Mouse (Mus musculus) neutrophil, adult 59 days (primary cell): ENCODE results near the gene Ankrd37. TPM values are rescaled to one million over a fixed set of nuclear protein-coding genes. Genes with fewer than 3 reads are reported as not detected.

Experiments used
- total RNA-seq, 2 experiments: library from RNA; stranded (reverse); gene quantifications; 1 replicate in 1 of 2; 2 replicates in 1 of 2; pipeline ENCODE4 v1.2.4; 2023

The Ankrd37 gene
- 1 to 10 TPM; 1.5 to 2.2 TPM for total RNA-seq

DNA sequence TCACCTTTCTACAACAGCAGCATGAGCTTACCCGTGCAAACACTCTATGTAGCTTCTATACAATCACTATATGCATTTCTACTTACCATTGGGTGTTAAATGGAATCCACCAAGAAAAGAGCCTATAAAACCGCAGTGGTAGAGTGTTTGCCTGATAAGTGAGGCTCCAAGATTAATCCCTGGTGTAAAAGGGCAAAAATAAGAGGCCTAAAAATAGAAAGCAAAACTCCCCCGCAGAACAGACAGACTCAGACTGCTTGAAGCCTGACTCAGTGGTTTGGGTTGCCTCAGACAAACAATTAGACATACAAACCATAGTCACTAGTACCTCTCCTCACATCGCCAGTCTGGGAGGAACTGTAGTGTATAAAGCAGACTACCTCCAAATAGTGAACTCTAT lies at the start of gene Ankrd37:
Ankrd37 (minus strand) TSS at position 112 of the 400 bp plus-strand sequence.

GRCm38 (mm10) chr8:45999138-45999783 lies 6.2 kb downstream of the Ankrd37 start, which contains the start of gene Lrp2bp:
TSS of gene Lrp2bp (plus strand) at chr8:45999303.

DNA sequence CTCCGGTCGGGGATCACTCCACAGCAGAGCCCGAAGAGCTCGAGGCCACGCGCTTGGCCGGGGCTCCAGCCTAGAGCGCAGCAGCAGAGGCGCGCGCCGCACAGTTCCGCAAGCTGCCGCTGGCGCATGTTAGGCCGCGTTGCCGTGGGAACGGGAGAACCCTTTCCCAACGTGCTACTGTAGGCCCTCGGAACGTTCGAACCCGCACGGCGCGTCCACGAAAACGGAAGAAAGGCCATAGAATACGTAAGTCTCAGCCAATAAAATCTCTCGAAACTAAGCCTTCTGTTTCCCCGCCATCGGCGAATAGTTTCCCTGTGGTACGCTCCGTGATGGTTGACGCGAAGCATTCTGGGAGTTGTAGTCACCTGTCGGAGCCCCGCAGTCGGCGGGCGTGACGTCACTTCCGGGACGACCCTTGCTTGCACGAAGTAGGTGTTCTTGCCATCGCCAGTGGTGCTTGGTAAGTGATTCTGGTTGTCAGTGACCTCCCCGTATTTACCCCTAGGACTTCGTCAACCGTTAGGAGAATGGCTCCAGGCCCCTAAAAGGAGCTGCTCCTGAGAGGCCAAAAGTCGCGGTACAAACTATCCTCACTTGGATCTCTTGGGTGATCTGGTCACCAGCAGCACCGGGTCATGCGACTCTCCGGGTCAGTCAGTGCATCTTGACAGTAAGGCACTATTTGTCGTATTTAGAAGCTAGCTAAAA lies 30.2 kb downstream of the Ankrd37 start, which contains the start of the genes 1700029J07Rik and Ufsp2:
1700029J07Rik (minus strand) TSS at position 127 of the 711 bp plus-strand sequence.
Ufsp2 (plus strand) TSS at position 403 of the 711 bp plus-strand sequence.

Other genes starting within 250 kb of the Ankrd37 start
- gene Pdlim3, start 120.2 kb downstream of the Ankrd37 start, total RNA-seq, result under 1 TPM; 0.20 to 0.47 TPM
- not detected for gene Ccdc110, start 71.1 kb downstream of the Ankrd37 start, total RNA-seq
- gene 1700029J07Rik, start 30.5 kb downstream of the Ankrd37 start, total RNA-seq, result under 1 TPM in 1 of 2 experiments, not detected in 1; 0.18 TPM
- gene Ufsp2, start 30.2 kb downstream of the Ankrd37 start, total RNA-seq, result 10 to 100 TPM; 21.5 to 23.6 TPM
- gene Lrp2bp, start 6.4 kb downstream of the Ankrd37 start, total RNA-seq, result not detected
- gene Cfap97, start 146.1 kb upstream of the Ankrd37 start, total RNA-seq, result 1 to 10 TPM; 8.5 to 9.0 TPM
- gene Snx25, start 146.5 kb upstream of the Ankrd37 start, total RNA-seq, result 10 to 100 TPM in 1 of 2 experiments, 1 to 10 TPM in 1; 5.6 to 12.0 TPM
- 10 to 100 TPM; 16.5 to 25.9 TPM for gene Slc25a4, start 205.6 kb upstream of the Ankrd37 start, total RNA-seq